Mouse (Mus musculus): ENCODE measurements around the gene Ceacam15.
"Not testable (repeated sequence)": the region's sequence is repeated elsewhere in the genome, so short reads cannot be mapped to it uniquely, and the experiment has no call there.

Gene Ceacam15

GRCm38 (mm10) chr7:16675605-16676004, at the start of gene Ceacam15:
TSS of gene Ceacam15 (minus strand) at chr7:16675705.
- no peak for DNase-seq

GRCm38 (mm10) chr7:16722490-16722889, 47.0 kb upstream of the Ceacam15 start:
- DNase-seq: not testable (repeated sequence)

GRCm38 (mm10) chr7:16721629-16722028, 46.1 kb upstream of the Ceacam15 start, which contains the start of gene Ceacam9:
TSS of gene Ceacam9 (plus strand) at chr7:16721929.
- no peak for DNase-seq

- not testable (repeated sequence) for DNase-seq
These were observed 41.1 kb upstream of the Ceacam15 start for GRCm38 (mm10) chr7:16716456-16717152.

GRCm38 (mm10) chr7:16712633-16713415, 37.3 kb upstream of the Ceacam15 start:
- no peak for DNase-seq

- DNase-seq: no peak
These were observed 35.1 kb upstream of the Ceacam15 start for GRCm38 (mm10) chr7:16710604-16711003.

GRCm38 (mm10) chr7:16708244-16708643, 32.7 kb upstream of the Ceacam15 start:
- no peak for DNase-seq

GRCm38 (mm10) chr7:16706385-16706784, 30.9 kb upstream of the Ceacam15 start:
- no peak for DNase-seq

- DNase-seq: no peak
These were observed 25.1 kb upstream of the Ceacam15 start for GRCm38 (mm10) chr7:16700583-16700982.

- DNase-seq: peak; percentile 6
These were observed 23.5 kb upstream of the Ceacam15 start for GRCm38 (mm10) chr7:16699042-16699441.

GRCm38 (mm10) chr7:16695025-16695424, 19.5 kb upstream of the Ceacam15 start:
- peak; percentile 58 for DNase-seq

GRCm38 (mm10) chr7:16689196-16689595, 13.7 kb upstream of the Ceacam15 start:
- peak; percentile 14 for DNase-seq

- DNase-seq: not testable (repeated sequence)
These were observed 4.7 kb upstream of the Ceacam15 start for GRCm38 (mm10) chr7:16680194-16680593.

GRCm38 (mm10) chr7:16674699-16675098, 806 bp downstream of the Ceacam15 start:
- DNase-seq: not testable (repeated sequence)

- DNase-seq: no peak
These were observed 1.7 kb downstream of the Ceacam15 start for GRCm38 (mm10) chr7:16673823-16674222.

- DNase-seq: not testable (repeated sequence)
These were observed 7.1 kb downstream of the Ceacam15 start for GRCm38 (mm10) chr7:16668331-16668930.

GRCm38 (mm10) chr7:16644260-16644659, 31.2 kb downstream of the Ceacam15 start:
- DNase-seq: no peak

- DNase-seq: not testable (repeated sequence)
These were observed 32.4 kb downstream of the Ceacam15 start for GRCm38 (mm10) chr7:16643106-16643505.

GRCm38 (mm10) chr7:16639028-16639427, 36.5 kb downstream of the Ceacam15 start:
- DNase-seq: peak; percentile 39

GRCm38 (mm10) chr7:16635116-16635515, 40.4 kb downstream of the Ceacam15 start:
- DNase-seq: no peak

- not testable (repeated sequence) for DNase-seq
These were observed 41.6 kb downstream of the Ceacam15 start for GRCm38 (mm10) chr7:16633913-16634312.

GRCm38 (mm10) chr7:16631932-16632331, 43.6 kb downstream of the Ceacam15 start:
- no peak for DNase-seq

- DNase-seq: no peak
These were observed 44.5 kb downstream of the Ceacam15 start for GRCm38 (mm10) chr7:16631025-16631424.

Measured in kidney, adult 9 months (tissue).